Mouse (Mus musculus) left cerebral cortex, adult 18-20 months (tissue): ENCODE measurements around the gene Gm42878. TPM values are rescaled to one million over a fixed set of nuclear protein-coding genes. Genes with fewer than 3 reads are reported as not detected.

ENCODE experiments used
- DNase-seq, 2 experiments: peaks; one replicate each; pipeline ENCODE4 v3.0.0; 2021 to 2022; ENCODE audit warnings: low spot score in 2 of 2, mixed read lengths in 1 of 2
- long read RNA-seq, 2 experiments: library from polyadenylated mRNA; stranded (forward); transcript quantifications; one replicate each; pipeline ENCODE4 v2.0.0; 2021
- total RNA-seq, 2 experiments: library from RNA; stranded (reverse); gene quantifications; 2 replicates each; pipeline ENCODE4 v1.2.3; 2021

The Gm42878 gene
- not detected for total RNA-seq
- long read RNA-seq, experiment 1, partial matches to known transcripts: 2 of 2 reads
- long read RNA-seq, experiment 1, other reads (novel, unspliced or antisense): 0 of 2 reads
- long read RNA-seq, experiment 2: 0 reads

DNA sequence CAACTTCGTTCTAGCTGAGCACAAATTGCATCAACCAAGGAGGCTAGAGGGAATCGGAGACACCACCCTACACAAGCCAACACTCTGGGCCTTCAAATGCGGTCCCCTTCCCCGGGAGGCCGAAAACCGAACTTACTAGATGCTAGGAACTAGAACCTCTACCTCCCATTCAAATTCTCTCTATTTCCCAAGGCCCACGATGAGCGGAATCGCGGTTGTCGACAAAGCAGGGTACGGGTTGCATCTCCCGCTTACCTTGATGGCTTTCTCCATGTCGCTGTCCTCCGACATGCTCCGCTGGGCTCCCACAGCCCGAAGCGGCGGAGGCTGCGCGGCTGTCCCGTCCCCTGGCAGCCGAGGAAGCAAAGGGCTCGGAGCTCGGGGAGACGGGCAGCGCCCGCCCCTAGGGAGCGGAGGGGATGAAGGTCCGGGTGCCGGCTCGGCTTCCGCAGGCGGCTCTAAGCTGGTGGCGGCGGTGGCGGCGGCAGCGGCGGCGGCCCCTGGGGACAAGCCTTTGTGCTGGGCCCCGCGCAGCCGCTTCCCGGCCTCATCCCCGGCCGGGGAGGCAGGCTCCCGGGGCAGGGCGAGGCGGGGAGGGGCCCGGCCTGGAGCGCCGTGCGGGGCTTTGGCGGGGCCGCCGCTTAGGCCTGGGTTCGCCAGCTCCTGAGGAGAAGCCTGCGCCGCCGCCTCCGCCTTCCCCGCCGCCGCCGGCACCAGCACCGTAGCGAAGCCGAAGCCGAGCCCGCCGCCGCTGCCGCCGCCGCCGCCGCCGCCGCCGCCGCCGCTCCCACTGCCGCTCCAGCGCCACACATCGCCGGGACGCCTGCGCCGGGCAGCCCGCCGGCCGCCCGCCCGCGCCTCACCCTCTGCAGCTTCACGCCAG is at the start of gene Gm42878, which contains the start of gene Adam1a:
Gene Gm42878, minus strand, starts transcription at position 573 of the 883 bp plus-strand sequence.
Gene Adam1a, minus strand, starts transcription at position 573 of the 883 bp plus-strand sequence.
- DNase-seq: peak in 1 of 2 experiments; percentile 9

DNA sequence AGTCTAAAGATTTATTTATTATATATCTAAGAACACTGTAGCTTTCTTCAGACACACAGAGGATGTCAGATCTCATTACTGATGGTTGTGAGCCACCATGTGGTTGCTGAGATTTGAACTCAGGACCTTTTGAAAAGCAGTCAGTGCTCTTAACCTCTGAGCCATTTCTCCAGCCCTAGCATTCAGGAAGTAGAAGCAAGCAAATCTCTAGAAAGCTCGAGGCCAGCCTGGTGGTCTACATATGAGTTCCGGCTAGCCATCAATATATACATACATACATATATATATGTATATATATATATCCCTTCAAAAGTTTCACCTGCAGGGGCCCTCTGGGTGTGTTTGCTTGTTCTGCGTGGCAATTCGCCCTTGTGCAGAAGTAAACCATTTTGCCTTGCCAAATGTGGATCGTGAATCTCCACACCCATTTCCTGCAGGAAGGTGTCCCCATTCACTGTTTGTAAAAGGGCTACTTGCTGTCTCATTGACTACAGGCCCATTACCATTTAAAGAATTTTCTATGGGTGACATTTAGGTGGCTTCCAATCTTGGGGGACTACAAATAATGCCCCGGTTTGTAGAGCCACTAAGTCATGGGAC is 49.5 kb upstream of the Gm42878 start:
- DNase-seq: no peak

DNA sequence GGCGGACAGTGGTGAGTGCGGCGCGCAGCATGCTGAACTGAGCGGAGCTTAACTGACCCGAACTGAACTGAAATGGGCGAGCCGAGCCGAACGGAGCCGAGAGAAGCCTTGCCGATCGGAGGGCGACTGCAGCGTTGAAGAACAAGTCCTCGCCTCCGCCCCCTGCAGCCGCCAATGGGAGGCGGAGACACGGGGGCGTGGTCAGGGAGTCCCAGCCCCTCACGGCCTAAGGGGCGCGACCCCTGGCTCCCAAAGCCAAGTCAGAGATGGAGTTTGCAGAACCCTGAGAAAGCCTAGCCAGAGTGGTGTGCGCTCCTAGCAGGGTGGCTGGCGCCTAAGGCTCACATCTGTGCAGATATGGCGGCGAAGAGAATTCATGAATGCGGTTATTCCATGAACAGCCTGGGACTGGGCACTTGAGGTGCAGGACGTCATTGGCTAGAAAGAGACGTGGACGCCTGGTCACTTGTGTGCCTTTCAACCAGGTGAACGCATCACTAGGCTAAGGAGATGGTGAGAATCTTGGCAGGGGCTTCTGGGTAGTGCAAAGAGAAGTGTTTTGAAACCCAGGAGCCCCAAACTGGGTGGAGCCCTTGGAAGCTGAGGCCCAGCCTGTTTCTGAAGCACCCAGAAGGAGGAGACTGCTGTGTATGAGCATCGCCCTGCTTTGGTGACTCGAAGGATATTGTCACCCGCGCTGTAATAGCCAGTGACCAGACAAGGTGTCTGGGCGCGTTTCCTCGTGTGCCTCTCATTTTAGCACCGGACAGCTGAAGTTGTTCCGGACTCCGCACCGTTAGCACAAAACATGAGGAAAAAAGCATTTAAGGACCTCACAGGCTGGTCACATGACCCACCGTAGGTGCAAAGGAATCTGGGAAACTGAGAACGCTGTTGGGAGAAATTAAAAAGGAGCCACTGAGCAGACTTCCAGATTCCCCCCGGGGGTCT is 48.4 kb upstream of the Gm42878 start, which contains the start of gene Aldh2:
Gene Aldh2, minus strand, starts transcription at position 374 of the 951 bp plus-strand sequence.
- peak; percentile 75 to 80 for DNase-seq

DNA sequence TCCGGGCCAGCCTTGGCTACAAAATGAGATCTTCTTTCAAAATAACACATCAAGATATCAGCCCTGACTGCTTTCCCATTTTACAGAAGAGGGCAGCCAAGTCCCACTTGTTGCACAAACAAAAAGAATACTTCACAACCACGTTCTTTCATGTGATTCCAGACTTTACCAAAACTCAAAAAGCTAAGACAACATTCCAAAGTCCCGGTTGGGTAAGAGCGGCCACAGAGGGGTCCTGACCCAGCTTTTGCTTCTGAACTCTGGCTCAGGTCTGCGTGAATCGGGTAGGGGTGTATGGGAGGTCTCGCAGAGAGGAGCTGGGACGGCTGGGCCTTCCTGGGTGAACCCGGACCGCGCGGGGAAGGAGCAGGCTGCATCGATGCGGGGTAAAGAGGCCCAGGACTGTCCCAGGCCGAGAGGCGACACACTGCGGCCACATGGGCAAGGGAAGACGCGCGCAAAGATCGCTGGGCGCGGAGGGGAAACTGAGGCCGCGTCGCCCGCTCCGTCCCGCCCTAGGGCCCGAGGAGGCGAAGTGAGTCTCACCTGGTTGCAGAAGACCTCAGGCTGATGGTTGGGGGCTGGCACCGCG is 47.6 kb upstream of the Gm42878 start:
- no peak for DNase-seq

DNA sequence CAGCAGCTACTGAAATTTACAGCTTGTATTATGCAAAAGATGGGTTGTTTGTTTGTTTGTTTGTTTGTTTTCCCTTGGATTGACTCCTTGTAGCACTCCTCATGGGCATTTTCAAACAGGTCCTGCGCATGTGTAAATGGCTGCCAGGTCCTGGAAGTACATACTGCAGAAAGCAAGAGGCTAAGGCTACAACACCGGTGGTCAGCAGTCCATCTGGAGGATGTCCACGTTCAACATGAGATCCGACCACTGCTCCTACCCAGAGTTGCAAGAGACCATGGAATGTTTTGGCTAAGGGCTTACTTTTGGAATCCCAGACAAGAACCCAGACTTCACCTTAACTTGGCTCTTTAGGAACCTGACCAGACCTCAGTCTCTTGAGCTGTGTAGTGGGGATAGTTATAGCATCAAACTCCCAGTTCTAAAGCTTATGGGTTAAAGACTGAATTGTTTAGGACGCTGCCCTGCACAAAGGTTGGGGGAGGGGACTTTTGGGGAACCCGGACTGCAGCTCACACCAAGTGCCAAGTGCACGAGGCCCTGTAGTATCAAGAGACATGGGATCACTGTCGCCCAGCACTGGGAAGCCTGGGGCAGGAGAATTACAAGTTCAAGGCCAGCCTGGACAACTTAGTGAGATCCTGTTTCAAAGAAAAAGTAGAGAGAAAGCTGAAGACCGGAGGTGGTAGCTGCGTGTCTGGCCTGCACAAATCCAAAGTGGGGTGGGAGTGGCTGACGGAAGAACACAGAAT is 47.0 kb upstream of the Gm42878 start:
- no peak for DNase-seq

DNA sequence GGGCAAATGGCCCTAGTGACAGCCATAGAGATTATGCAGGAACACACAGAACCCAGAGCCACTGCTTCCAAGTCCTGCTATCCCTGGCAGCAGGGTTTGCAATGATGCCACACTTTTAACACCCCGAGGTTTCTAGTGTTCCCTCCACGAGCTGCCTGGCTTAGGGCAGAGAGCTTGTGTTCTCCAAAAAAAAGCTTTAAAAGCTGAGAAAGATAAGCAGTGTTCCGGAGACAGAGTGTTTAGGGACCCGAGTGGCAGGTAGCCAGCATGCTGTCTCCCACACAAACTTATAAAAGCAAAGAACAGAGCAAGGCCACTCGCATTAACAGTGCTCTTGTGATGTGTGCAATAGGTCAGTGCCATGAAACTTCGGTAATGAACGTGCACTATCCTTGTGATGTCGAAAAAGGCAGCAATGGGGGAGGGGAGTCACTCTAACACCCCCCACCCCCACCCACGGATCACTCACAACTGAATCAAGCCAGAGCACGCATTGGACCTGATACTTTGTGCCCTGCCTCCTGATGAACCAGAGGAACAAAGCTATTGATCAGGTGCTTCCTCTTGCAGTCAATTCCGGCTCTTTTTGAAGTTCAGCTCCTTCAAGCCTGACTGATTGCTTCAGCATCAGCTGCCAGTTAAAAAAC is 46.3 kb upstream of the Gm42878 start:
- no peak for DNase-seq

DNA sequence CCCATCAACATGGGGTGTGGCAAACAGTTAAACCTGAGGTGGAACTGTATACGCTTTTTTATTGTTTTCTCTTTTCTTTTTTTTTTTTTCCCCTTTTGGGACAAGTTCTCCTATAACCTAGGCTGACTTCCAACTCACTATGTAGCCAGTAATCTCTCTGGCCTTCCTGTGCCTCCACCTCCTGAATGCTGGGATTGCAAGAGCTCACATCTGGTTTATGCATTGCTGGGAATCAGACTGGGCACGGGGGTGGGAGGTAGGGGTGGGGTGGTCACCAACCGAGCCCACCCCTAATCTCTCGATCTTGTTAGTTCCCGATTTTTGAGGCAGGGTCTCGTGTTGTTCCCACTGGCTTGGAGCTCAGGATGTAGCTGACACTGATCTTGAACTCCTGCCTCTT is 44.6 kb upstream of the Gm42878 start:
- no peak for DNase-seq

DNA sequence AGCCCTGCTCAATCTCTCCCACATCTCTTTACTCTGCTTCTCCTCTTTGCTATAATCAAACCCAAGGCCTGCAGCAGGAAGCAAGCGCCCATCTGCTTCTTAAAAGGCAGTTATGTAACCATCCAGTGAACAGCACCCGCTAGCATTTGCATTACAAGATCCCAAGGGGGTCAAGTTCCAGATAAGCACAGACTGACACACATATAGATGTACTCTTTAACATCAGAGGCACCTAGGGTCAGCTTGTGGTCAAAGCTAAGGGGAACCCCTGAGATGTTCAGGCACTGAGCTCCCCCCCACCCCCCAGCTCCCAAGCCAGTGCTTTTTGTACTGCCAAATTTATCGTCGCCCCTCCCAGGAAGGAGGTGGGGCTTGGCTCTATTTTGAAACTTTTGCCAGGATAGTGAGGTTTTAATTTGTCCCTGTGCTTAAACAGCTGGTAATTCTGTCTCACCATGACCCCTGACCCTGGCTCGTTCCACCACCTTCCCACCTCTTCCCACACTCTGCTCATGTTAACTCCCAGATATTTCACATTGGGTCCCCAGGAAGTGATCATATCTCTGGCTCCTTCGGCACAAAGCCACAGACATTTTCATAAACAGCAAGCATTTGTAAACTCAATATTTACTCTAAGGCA is 41.2 kb upstream of the Gm42878 start:
- DNase-seq: peak; percentile 55 to 70

DNA sequence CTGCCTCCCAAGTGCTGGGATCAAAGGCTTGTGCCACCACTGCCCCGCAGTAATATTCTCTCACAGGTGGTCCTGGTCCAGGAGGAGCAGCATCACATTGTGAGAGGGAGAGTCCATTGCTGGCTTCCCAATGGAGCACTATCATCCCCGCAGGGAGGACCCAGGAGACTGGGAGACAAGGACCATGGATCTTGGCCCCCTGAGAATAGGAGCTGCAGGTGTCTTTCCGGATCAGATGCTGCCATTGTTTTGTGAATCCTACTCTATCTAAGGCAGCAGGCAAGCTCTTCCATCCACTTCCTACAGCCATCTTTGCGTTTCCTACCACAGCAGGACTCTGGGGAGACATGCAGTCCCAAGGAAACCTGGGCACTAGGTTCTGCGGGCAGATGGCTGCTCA is 40.4 kb upstream of the Gm42878 start:
- DNase-seq: no peak

DNA sequence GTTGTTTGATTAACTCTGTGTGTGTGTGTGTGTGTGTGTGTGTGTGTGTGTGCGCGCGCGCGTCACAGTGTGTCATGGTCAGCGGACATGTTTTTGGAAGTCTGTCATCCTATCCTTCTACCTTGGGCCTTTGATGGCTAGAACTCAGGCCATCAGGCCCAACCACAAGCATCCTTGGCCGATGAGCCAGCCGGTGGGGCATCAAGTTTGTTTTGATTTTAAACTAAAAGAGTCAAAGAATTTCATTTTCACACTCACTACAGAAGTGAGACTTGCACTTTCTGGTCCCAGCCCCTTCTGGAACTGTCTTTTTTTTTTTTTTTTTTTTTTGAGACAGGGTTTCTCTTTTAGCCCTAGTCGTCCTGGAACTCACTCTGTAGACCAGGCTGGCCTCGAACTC is 39.7 kb upstream of the Gm42878 start:
- DNase-seq: no peak

DNA sequence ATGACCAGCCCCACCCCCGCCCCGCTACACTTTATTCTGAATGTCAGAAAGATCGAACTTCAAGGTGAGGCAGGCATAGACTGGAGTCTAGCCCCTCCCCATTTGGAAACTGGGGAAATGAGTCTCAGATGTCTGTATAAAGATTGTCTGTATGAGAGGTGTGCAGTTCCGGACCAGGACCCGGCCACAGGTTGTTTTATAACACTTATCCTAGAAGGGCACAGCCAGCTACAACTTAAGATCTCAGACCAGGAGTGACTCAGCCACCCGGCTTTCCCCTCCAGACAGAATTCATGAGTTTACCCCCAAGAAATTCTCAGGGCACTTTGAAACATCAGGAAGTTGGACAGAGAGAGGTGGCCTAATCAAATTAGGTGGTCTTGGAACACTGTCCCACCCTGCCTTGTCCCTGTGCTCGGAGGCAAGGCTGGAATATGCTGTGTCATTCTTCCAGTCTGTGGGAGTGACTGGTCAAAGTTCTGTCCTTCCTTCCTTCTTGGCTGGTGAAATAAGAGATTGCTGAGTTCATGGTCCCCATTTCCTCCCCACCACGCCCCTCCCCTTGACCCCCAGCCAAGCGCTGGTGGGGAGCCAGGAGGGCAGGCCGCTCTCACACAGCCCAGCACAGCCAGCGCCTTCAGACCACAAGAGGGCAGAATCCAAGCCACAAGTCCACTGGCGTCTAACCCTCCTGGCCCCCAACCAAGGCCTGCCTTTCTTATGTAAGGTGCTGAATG is 38.7 kb upstream of the Gm42878 start:
- DNase-seq: peak; percentile 40 to 42

DNA sequence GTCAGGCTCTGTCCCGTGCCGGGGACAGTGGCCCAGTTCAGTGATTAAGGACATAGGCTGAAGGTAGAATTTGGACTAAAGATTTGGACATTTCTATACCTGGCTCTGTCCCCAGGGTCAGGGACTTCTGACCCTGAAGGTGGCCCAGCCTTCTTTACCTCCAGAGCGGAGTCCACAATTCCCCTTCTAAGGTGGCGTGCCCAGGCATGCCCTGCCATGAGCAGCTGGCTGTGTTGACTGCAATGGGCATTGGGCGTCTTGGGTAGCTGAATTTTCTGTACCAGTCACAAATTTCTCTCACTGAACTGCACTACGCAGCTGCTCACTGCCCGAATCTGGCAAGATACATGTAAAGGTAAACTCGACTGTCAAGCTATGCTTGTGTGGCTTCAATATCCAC is 36.7 kb upstream of the Gm42878 start:
- DNase-seq: no peak

DNA sequence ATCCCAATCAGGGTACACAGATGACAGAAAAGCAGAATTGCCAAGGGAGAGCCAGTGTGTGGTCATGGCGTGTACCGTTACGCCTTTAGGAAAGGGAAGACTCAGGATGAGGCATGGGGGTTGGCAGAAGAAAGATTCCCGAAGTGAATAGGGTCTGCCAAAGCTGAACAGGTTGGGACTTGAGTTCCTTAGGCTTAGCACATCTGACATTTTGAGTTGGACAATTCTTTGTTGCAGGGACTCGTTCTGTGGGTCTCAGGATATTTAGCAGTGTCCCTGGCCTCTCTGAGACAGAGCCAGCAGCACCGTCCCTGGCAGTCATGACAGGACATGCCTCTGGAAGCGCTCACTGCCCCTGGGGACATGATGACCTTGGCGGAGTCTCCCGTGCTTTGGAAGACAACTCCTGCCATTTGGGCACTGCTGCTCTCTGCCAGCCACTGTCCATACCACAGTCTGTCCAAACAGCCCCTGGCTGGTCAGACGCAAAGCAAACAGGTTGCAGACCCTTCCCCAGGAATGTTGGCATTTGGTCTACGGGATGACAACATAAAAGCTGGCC is 31.7 kb upstream of the Gm42878 start:
- DNase-seq: no peak

DNA sequence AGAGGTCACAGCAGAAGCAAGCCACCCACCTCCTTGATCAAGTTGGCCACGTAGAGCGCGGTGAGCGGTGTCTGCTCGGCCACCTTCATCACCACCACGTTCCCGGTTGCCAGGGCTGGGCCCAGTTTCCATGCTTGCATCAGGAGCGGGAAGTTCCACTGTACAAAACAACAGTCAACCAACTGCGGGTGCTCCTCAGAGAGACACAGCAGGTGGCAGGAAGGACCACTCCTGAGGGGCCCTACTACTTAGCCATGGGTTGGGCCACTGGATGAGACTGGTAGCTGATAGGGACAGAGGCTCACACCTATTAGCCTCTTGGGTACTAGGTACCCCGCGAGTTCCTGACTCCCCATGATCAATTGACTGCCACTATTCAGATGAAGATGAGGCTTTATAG is 30.6 kb upstream of the Gm42878 start:
- DNase-seq: no peak

DNA sequence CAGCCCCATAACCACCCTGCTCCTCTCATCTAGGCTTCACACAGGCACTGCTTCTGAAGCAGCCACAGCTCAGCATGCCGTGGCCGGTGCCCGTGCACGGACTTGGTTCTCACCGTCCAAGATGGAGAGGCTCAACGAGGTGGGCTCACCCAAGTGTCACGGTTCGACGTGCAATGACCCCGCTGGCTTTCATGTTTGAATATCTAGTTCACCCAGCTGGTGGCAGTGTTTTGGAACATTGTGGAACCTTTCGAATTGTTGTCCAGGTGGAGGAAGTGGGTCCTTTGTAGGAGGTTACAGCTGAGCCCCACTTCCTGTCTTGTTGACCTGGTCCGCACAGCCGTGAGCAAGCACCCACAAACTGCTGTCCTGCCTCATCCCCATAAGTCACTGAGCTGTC is 28.9 kb upstream of the Gm42878 start:
- DNase-seq: no peak

DNA sequence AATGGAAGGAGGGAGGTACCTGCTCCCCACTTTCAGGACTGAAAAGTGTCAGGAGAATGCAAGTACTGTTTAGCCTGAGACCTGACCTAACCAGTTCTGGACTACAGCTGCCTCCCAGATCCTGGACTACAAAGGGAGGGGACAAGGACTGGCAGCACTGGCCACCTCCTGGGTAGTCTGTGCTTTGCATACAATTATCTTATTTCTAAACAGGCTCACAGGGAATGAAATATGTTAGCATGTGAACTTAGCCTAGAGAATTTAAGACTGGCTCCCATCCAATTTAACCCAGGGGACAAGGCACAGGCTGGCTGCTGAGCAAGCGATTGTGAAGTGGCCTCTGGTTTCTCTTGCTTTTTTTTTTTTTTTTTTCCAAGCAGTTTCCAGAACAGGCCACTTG is 25.5 kb upstream of the Gm42878 start:
- DNase-seq: no peak

DNA sequence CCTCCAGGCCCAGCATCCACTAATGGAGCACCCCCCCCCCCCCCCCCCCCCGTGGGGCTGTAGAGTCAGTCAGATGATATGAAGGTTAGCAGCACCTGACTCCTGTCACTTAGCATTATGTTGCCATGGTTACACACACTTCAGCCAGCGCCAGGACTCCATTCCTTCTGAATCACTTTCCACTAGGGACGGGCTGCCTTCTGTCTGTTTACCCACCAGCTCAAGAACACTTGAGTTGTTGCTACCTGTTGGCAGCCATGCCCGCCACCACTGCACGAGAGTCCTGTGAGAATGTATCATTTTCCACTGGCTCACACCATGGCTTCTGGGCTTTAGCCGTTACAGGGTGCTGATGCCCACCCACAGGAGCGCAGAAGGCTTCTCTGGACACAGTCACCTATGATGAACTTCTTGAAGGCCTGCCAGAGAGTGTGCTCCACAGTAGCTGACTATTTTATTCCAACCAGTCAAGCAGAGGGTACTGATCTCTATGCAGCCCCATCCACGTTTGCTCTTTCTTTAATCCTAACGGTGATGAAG is 24.7 kb upstream of the Gm42878 start:
- no peak for DNase-seq
